Mouse (Mus musculus): Measurements from ENCODE around the gene Synpo2. TPM values are rescaled to one million over a fixed set of nuclear protein-coding genes. Genes with fewer than 3 reads are reported as not detected.

The Synpo2 gene
- polyA plus RNA-seq, 1 experiment: 5.4 TPM

DNA sequence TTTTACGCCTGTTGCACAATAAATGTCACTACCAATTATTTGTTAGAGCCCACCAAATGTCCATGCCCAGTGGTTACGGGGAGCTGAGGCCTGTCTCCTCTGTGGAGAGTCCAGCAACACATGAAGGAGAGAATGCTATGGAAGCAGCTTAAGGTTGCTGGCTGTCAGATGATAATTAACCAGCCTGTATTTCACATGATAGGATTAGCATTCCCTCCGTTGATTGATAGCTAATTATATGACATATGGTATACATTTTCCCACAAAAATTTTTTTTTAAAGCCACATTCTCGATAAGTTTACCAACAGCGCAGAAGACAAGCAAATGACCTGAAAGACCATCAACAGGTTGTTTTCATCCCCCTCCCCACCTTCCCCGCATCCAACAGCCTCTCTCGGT is 454 bp downstream of the Synpo2 start:
- peak overlapping the region; percentile 65 for H3K4me3 ChIP-seq (ENCODE audit: insufficient read depth, low read depth, low read length)
- DNase-seq: no peak
- H3K36me3 ChIP-seq (ENCODE audit: control insufficient read depth, insufficient read depth, low read length): no peaks in the 10 kb centered on the region
- WGBS: 34% methylated on average over 7 of the region's 7 CpGs
- H3K27ac ChIP-seq (ENCODE audit: insufficient read depth, low read depth, low read length): no peak overlapping the region
- 0 out of 2 replicates have a peak, but pooled peaks cover 3% of the 10 kb centered on the region for H3K4me1 ChIP-seq (ENCODE audit: control insufficient read depth, insufficient read depth, low read length)
- no peak for TF ChIP-seq CTCF (conservative IDR thresholded peaks at IDR 0.05; ENCODE audit: insufficient read depth, insufficient read length, low read depth, low read length)
- TF ChIP-seq POLR2A (IDR thresholded peaks at IDR 0.05; ENCODE audit: low read depth, low read length): no peak
- no peaks in the 10 kb centered on the region for H3K27me3 ChIP-seq (replicated peaks; ENCODE audit: control insufficient read depth, insufficient read depth, low read length)

DNA sequence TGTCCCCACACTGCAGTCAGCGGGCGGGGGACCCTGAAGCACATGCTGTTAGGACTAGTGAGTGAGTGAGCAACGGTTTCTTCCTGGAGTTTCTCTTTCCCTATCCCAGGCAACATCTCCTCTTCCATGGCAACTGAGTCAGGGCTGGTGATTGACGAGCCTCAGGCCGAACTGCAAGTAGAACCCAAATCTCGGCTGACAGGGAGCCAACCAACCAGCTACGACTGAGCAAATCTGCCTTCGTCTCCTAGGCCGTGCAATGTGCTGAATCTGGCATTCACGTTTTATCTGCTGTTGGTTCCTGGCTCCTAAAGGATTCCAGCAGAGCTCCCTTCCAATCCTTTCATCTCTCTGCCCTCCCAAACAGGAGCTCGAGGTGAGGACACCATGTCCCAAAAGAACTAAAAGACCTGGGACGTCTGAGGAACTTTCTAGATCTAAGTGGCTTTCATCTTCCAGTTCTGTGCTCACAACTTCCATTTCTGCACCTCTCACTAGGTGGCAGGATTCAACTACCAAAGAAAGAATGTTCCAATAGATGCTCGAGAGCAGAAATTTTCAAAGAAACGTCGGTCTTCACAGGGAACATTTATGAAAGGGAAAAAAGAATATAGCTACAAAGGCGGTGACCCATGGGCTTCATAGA is 1.6 kb downstream of the Synpo2 start:
- WGBS: 41% methylated on average over 16 of the region's 16 CpGs
- Histone ChIP-seq H3K27ac (ENCODE audit: insufficient read depth, low read depth, low read length) (no peak overlapping the region), H3K27me3 (replicated peaks; ENCODE audit: control insufficient read depth, insufficient read depth, low read length) (no peaks in the 10 kb centered on the region), H3K4me1 (ENCODE audit: control insufficient read depth, insufficient read depth, low read length) (0 out of 2 replicates have a peak, but pooled peaks cover 3% of the 10 kb centered on the region), H3K4me3 (ENCODE audit: insufficient read depth, low read depth, low read length) (no peak overlapping the region), H3K36me3 (ENCODE audit: control insufficient read depth, insufficient read depth, low read length) (no peaks in the 10 kb centered on the region)
- no peak for TF ChIP-seq POLR2A (IDR thresholded peaks at IDR 0.05; ENCODE audit: low read depth, low read length)
- TF ChIP-seq CTCF (conservative IDR thresholded peaks at IDR 0.05; ENCODE audit: insufficient read depth, insufficient read length, low read depth, low read length): peak; percentile 20; the same call in 1 of the 2 replicates
- peak; percentile 60 for DNase-seq

DNA sequence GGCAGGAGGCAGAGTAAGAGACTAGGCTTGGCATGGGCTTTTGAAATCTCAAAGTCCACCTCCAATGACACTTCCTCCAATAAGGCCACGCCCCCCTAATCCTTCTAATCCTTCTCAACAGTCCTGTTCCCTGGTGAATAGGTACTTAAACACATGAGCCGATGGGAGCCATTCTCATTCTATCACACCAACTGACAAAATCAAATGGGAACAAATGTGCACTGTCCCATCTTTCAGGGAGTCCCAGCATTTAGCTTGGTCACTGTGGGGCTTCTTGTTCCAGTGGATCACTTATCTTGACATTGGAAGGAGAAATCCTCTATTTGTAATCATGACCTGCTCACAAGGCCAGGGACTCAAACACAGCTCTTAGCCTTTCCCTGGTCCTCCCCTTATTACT is 4.3 kb downstream of the Synpo2 start:
- DNase-seq: no peak
- 0 out of 2 replicates have a peak, but pooled peaks cover 3% of the 10 kb centered on the region for H3K4me1 ChIP-seq (ENCODE audit: control insufficient read depth, insufficient read depth, low read length)
- TF ChIP-seq POLR2A (IDR thresholded peaks at IDR 0.05; ENCODE audit: low read depth, low read length): no peak
- no peak for TF ChIP-seq CTCF (conservative IDR thresholded peaks at IDR 0.05; ENCODE audit: insufficient read depth, insufficient read length, low read depth, low read length)
- 87% methylated on average over 2 of the region's 2 CpGs for WGBS
- no peaks in the 10 kb centered on the region for H3K36me3 ChIP-seq (ENCODE audit: control insufficient read depth, insufficient read depth, low read length)
- H3K27ac ChIP-seq (ENCODE audit: insufficient read depth, low read depth, low read length): no peak overlapping the region
- H3K4me3 ChIP-seq (ENCODE audit: insufficient read depth, low read depth, low read length): no peak overlapping the region
- no peaks in the 10 kb centered on the region for H3K27me3 ChIP-seq (replicated peaks; ENCODE audit: control insufficient read depth, insufficient read depth, low read length)

DNA sequence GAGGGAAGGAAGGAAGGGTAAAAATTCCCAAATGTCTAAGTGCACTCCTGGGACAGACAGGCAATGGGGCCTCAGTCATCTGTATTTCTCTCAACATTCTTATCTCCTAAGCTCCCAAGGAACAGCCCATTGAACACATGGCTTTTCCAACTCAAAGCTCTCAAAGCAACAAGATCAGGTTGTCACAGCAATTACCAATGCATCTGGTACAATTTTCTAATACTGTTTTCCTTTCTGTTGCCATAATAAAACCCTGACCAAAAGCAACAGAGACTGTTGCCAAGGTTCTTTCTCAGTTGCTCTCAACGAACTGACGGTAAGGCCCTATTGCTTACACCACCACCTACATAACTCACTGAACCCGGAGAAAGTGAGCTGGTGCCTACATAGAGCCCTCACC is 8.7 kb downstream of the Synpo2 start:
- TF ChIP-seq POLR2A (IDR thresholded peaks at IDR 0.05; ENCODE audit: low read depth, low read length) (no peak), CTCF (conservative IDR thresholded peaks at IDR 0.05; ENCODE audit: insufficient read depth, insufficient read length, low read depth, low read length) (no peak)
- Histone ChIP-seq H3K27ac (ENCODE audit: insufficient read depth, low read depth, low read length) (no peak overlapping the region), H3K36me3 (ENCODE audit: control insufficient read depth, insufficient read depth, low read length) (no peaks in the 10 kb centered on the region), H3K27me3 (replicated peaks; ENCODE audit: control insufficient read depth, insufficient read depth, low read length) (no peaks in the 10 kb centered on the region), H3K4me1 (ENCODE audit: control insufficient read depth, insufficient read depth, low read length) (no peaks in the 10 kb centered on the region), H3K4me3 (ENCODE audit: insufficient read depth, low read depth, low read length) (no peak overlapping the region)
- WGBS: 78% methylated on average over 3 of the region's 3 CpGs
- DNase-seq: no peak

DNA sequence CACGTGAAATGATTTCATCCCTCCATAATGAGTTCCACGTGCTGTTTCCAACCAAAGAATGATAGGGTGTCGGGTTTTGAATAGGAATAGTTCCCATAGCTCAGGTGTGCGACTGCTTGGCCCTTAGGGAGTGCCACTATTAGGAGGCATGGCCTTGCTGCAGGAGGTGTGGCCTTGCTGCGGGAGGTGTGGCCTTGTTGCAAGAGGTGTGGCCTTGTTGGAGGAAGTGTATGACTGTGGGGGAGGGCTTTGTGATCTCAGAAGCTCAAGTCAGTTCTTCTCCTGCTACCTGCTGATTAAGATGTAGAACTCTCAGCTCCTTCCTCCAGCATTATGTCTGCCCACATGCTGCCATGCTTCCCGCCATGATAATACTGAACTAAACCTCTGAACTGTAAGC is 17.3 kb downstream of the Synpo2 start:
- no peak for TF ChIP-seq CTCF (conservative IDR thresholded peaks at IDR 0.05; ENCODE audit: insufficient read depth, insufficient read length, low read depth, low read length)
- no peak for TF ChIP-seq POLR2A (IDR thresholded peaks at IDR 0.05; ENCODE audit: low read depth, low read length)
- 70% methylated on average over 6 of the region's 6 CpGs for WGBS

DNA sequence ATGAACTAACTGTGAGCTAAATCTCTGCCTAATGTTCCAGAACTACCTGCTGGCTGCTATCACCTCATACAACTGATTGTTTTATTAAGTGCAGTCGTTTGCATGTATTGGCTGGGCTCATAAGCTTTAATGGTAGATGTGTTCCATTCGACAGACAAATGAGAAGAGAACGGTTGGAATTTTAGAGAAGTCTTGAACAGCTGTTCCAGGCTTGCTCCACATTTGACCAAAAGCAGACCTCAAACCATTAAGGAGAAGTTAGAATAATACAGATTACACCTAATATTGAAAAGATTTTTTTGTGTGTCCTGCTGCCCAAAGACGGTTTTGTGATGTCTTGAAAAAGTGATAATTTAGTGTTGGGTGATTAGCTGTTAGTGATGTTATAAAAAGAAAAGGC is 27.1 kb downstream of the Synpo2 start:
- H3K27ac ChIP-seq (ENCODE audit: insufficient read depth, low read depth, low read length): no peak overlapping the region
- H3K4me1 ChIP-seq (ENCODE audit: control insufficient read depth, insufficient read depth, low read length): no peaks in the 10 kb centered on the region
- TF ChIP-seq CTCF (conservative IDR thresholded peaks at IDR 0.05; ENCODE audit: insufficient read depth, insufficient read length, low read depth, low read length) (no peak), POLR2A (IDR thresholded peaks at IDR 0.05; ENCODE audit: low read depth, low read length) (no peak)
- H3K36me3 ChIP-seq (ENCODE audit: control insufficient read depth, insufficient read depth, low read length): no peaks in the 10 kb centered on the region
- no peaks in the 10 kb centered on the region for H3K27me3 ChIP-seq (replicated peaks; ENCODE audit: control insufficient read depth, insufficient read depth, low read length)
- 46% methylated on average over 4 of the region's 4 CpGs for WGBS
- no peak overlapping the region for H3K4me3 ChIP-seq (ENCODE audit: insufficient read depth, low read depth, low read length)
- DNase-seq: no peak

More for the DNA sequence above, 17.3 kb downstream of the Synpo2 start:
- Histone ChIP-seq H3K4me3 (ENCODE audit: insufficient read depth, low read depth, low read length) (no peak overlapping the region), H3K4me1 (ENCODE audit: control insufficient read depth, insufficient read depth, low read length) (no peaks in the 10 kb centered on the region), H3K36me3 (ENCODE audit: control insufficient read depth, insufficient read depth, low read length) (no peaks in the 10 kb centered on the region), H3K27me3 (replicated peaks; ENCODE audit: control insufficient read depth, insufficient read depth, low read length) (no peaks in the 10 kb centered on the region), H3K27ac (ENCODE audit: insufficient read depth, low read depth, low read length) (no peak overlapping the region)
- DNase-seq: no peak

DNA sequence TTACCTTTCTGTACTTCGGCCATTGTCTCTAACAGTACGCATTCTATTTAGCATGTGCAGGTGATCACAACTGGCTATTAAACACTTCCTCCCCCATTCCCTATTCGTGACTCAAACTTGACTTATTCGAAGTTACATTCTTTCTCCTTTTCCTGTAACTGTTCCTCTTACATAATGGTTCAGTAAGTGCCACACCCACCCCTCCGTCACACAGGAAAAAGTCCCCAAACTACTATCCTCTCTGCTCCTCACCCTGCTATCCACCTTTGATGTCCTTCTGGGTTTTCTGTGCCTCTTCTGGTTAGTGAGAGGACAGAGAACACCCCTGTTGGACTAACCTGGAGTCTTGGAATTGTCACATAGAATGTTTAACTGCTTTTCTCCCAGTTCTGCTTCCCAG is 28.6 kb downstream of the Synpo2 start:
- no peaks in the 10 kb centered on the region for H3K4me1 ChIP-seq (ENCODE audit: control insufficient read depth, insufficient read depth, low read length)
- TF ChIP-seq POLR2A (IDR thresholded peaks at IDR 0.05; ENCODE audit: low read depth, low read length): no peak
- DNase-seq: no peak
- 49% methylated on average over 5 of the region's 5 CpGs for WGBS
- H3K27ac ChIP-seq (ENCODE audit: insufficient read depth, low read depth, low read length): no peak overlapping the region
- H3K36me3 ChIP-seq (ENCODE audit: control insufficient read depth, insufficient read depth, low read length): no peaks in the 10 kb centered on the region
- no peaks in the 10 kb centered on the region for H3K27me3 ChIP-seq (replicated peaks; ENCODE audit: control insufficient read depth, insufficient read depth, low read length)
- H3K4me3 ChIP-seq (ENCODE audit: insufficient read depth, low read depth, low read length): no peak overlapping the region

Measured in kidney, adult 2 months (tissue).